Comparison of ENCODE assay signal across 9 mouse cellular contexts in the genomic region with DNA sequence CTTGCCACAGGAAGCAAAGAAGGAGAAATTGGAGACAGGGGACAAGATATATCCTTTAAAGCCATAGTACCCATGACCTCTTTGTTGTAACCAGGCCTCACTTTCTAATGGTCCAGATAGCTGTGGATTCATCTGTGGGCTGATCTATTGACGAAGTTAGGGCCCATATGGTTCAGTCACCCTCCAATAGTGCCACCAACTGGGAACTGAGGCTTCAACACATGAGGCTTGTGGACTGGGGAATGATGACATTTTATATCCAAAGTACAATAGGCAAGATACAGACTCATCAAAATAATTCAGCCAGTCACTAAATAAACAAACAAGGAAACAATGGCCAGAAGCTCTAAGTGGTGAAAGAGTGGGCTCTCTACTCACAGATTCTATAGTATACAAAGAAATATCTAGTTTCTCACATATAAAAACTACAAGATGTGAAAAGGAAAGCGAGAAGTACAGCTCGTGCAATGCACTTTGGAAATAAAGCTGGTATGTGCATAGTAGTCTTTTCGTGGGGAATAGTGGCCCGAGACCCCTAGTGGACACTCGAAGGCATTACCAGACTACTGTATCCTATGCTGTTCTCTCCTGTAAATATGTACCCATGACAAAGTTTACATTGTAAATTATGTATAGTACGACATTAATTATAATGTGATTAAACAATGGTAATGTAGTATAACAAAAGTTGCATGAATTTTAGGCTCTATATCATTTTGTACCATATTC. TPM values are rescaled to one million over a fixed set of nuclear protein-coding genes. Genes with fewer than 3 reads are reported as not detected.
DNase-seq lines count a peak whose midpoint lies in the region; ATAC-seq and TF ChIP-seq lines count a peak whose summit lies in the region.
"Had no signal": no experiment of that assay in that cellular context is flagged by ENCODE, and none has a peak within 500 bp of the region (broad histone marks: within the 10 kb centered on the region; RNA-seq: fewer than 3 reads in every experiment).

No protein-coding gene starts in this region.

- H3K27me3 ChIP-seq in intestine, postnatal 0 days (replicated peaks; ENCODE audit: control insufficient read depth, insufficient read depth, low read length), result no peaks in the 10 kb centered on the region
- H3K27me3 ChIP-seq in intestine, embryonic 15.5 days (replicated peaks), result no peaks in the 10 kb centered on the region
- H3K27me3 ChIP-seq: lung, embryonic 15.5 days had no signal

- no peak for ATAC-seq in intestine, postnatal 0 days
- ATAC-seq in intestine, embryonic 15.5 days, result no peak

- H3K27ac ChIP-seq in intestine, postnatal 0 days (ENCODE audit: low read depth, low read length), result no peak overlapping the region
- no peak overlapping the region for H3K27ac ChIP-seq in intestine, embryonic 15.5 days
- peak overlapping the region; percentile 40; the same call in 1 of the 2 replicates for H3K27ac ChIP-seq in brown adipose tissue, adult 24 weeks (replicated peaks; ENCODE audit: low read depth, low read length)
- H3K27ac ChIP-seq: lung, embryonic 15.5 days had no signal

- no peaks in the 10 kb centered on the region for H3K9me3 ChIP-seq in intestine, postnatal 0 days (ENCODE audit: control insufficient read depth)
- H3K9me3 ChIP-seq in intestine, embryonic 15.5 days, result no peaks in the 10 kb centered on the region
- H3K9me3 ChIP-seq: lung, embryonic 15.5 days had no signal

- peak; percentile 75 for TF ChIP-seq CTCF in intestine, postnatal 0 days (IDR thresholded peaks at IDR 0.05; ENCODE audit: low read depth)

- 0 out of 2 replicates have a peak, but pooled peaks cover 1% of the 10 kb centered on the region for H3K36me3 ChIP-seq in intestine, postnatal 0 days (ENCODE audit: control insufficient read depth, insufficient read depth)
- no peaks in the 10 kb centered on the region for H3K36me3 ChIP-seq in intestine, embryonic 15.5 days

- no peak overlapping the region for H3K4me3 ChIP-seq in intestine, postnatal 0 days (ENCODE audit: low read depth, low read length)
- no peak overlapping the region for H3K4me3 ChIP-seq in intestine, embryonic 15.5 days (replicated peaks)
- H3K4me3 ChIP-seq in brown adipose tissue, adult 24 weeks (ENCODE audit: insufficient read depth, low read depth, low read length), result no peak overlapping the region
- H3K4me3 ChIP-seq: lung, embryonic 15.5 days had no signal

- no peak overlapping the region for H3K9ac ChIP-seq in intestine, postnatal 0 days (ENCODE audit: low read depth, low read length)
- no peak overlapping the region for H3K9ac ChIP-seq in intestine, embryonic 15.5 days
- H3K9ac ChIP-seq: lung, embryonic 15.5 days had no signal

- 54% methylated on average over 7 of the region's 7 CpGs for WGBS in intestine, postnatal 0 days
- WGBS in intestine, embryonic 15.5 days, result 58% methylated on average over 7 of the region's 7 CpGs

- H3K4me2 ChIP-seq in intestine, postnatal 0 days (replicated peaks; ENCODE audit: low read depth), result no peak overlapping the region
- H3K4me2 ChIP-seq in intestine, embryonic 15.5 days (replicated peaks), result no peak overlapping the region
- H3K4me2 ChIP-seq: lung, embryonic 15.5 days had no signal

- no peaks in the 10 kb centered on the region for H3K4me1 ChIP-seq in intestine, postnatal 0 days (replicated peaks; ENCODE audit: control insufficient read depth, insufficient read depth, low read length)
- H3K4me1 ChIP-seq in intestine, embryonic 15.5 days (replicated peaks), result 0 out of 2 replicates have a peak, but pooled peaks cover 5% of the 10 kb centered on the region
- H3K4me1 ChIP-seq in brown adipose tissue, adult 24 weeks (ENCODE audit: control insufficient read depth, insufficient read depth, insufficient read length, low read length), result peaks cover 15% of the 10 kb centered on the region; the same call in 1 of the 2 replicates

- DNase-seq in cerebellum, adult 18-20 months, result peak; percentile 11 to 14
- DNase-seq in cerebellum, adult 11 months, result no peak
- DNase-seq in 3T3-L1 (ENCODE audit: low read depth, low spot score), result peak; percentile 54
- DNase-seq in natural killer cell, adult 2 months (ENCODE audit: low spot score in 2 of 2), result no peak
- DNase-seq in left cerebral cortex, adult 8-10 months (ENCODE audit: low spot score in 2 of 2), result no peak

RNA-seq across cellular contexts. Expression of a gene that starts 36.1 kb away (rescaled TPM):
- polyA plus RNA-seq in intestine, postnatal 0 days (2015; fragmentation: Nextera tagmentation; extraction: Ambion mirVana), result 49.1 and 54.0 TPM in 2 replicates
- polyA plus RNA-seq in intestine, embryonic 15.5 days (2015; fragmentation: Nextera tagmentation; extraction: Ambion mirVana), result 111 and 115 TPM in 2 replicates
- 51.2 and 71.0 TPM in 2 replicates for polyA plus RNA-seq in brown adipose tissue, adult 24 weeks (2012; ENCODE audit: insufficient read depth, insufficient read length, missing spikeins)
- total RNA-seq in left cerebral cortex, adult 8-10 months (2022), result 10 to 100 TPM; 37.8 to 50.7 (median 45.0) TPM

Comparison
In these comparisons a context has a peak if more than half of its experiments do, and no peak if none do; other contexts are left out.
1. DNase-seq: peak in cerebellum, adult 18-20 months (2 of 2) and 3T3-L1 (single experiment); none in cerebellum, adult 11 months (single experiment), natural killer cell, adult 2 months (0 of 2) and left cerebral cortex, adult 8-10 months (0 of 2).